Mouse (Mus musculus) activated CD4-positive, CD25-positive, alpha-beta regulatory T cell, adult 9 weeks (primary cell): Measurements from ENCODE around the gene Hoxb3. TPM values are rescaled to one million over a fixed set of nuclear protein-coding genes. Genes with fewer than 3 reads are reported as not detected.

Experiments used
- polyA plus RNA-seq: library from polyadenylated mRNA; unstranded; fragments of 100-300 nt; shearing (Covaris generic); gene quantifications from one replicate; pipeline ENCODE4 v1.2.1, GENCODE M21; 2017

Hoxb3 gene
- not detected for polyA plus RNA-seq

GRCm38 (mm10) chr11:96323154-96323553, at the start of gene Hoxb3:
Gene Hoxb3, plus strand, starts transcription at chr11:96323326.

DNA sequence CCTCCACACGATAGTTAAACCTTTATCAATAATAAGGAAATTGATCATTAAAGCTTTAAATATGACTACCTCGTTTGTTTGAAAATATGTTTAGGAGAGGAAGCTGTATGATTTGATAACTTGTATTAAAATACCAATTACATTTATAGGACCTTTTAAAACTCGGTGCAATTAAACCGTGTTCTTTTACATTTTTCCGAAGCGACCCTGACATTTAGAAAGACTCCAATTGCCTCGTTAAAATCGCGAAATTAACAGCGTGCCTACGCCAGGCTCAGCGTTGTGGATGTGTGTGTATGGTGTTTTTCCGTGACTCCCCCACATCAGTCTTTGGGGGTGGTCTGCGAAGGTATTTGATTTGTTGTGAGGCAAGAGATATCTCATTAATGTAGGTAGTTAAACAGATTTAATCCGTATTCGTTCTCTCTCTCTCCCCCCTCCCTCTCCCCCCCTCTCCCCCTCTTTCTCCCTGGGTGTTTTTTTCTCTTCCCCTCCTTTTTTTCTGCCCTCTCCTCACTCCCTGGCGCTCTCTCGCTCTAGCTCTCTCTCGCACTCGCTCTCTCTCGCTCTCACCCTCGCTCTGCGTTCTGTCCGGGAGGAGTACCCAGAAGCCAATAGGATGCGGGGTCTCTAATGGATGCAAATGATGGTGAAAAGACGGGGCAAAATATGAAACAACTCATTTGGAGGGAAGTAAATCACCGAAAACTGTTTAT, 41.1 kb upstream of the Hoxb3 start, which contains the start of gene Hoxb8:
Gene Hoxb8 (plus strand): TSS at position 51 of the 716 bp plus-strand sequence.

GRCm38 (mm10) chr11:96285771-96286738, 37.1 kb upstream of the Hoxb3 start, which contains the start of gene Hoxb7:
Gene Hoxb7, plus strand, starts transcription at chr11:96286623.

GRCm38 (mm10) chr11:96291681-96292564, 31.2 kb upstream of the Hoxb3 start, which contains the start of gene Hoxb6:
Gene Hoxb6, plus strand, starts transcription at chr11:96292476.

DNA sequence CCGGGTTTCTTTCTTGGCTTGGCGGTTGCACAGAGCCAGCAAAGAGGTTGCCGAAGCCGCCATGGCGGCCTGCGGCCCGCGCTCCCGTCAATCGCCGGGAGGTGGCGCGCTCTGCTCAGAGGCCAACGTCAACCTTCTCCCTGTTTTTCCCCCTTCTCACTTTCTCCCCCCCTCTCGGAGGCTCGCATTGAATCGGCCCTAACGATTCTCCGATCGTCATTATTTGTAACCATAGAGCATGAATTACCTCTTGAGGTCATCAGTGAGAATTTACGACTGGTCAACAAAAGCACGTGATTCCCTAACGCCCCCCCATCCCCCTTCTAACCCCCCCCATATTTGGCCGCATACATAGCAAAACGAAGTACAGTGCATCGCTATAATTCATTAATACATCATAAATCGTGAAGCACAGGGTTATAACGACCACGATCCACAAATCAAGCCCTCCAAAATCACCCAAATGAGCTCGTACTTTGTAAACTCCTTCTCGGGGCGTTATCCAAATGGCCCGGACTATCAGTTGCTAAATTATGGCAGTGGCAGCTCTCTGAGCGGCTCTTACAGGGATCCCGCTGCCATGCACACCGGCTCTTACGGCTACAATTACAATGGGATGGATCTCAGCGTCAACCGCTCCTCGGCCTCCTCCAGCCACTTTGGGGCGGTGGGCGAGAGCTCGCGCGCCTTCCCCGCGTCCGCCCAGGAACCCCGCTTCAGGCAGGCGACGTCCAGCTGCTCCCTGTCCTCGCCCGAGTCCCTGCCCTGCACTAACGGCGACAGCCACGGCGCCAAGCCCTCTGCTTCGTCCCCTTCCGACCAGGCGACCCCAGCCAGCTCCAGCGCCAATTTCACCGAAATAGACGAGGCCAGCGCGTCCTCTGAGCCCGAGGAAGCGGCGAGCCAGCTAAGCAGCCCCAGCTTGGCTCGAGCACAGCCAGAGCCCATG, 19.7 kb upstream of the Hoxb3 start, which contains the start of gene Hoxb5:
Gene Hoxb5 (plus strand): TSS at position 186 of the 949 bp plus-strand sequence.

GRCm38 (mm10) chr11:96317608-96318367, 5.3 kb upstream of the Hoxb3 start, which contains the start of gene Hoxb4:
Gene Hoxb4, plus strand, starts transcription at chr11:96318267.

GRCm38 (mm10) chr11:96350341-96350624, 27.2 kb downstream of the Hoxb3 start, which contains the start of gene Hoxb2:
Gene Hoxb2, plus strand, starts transcription at chr11:96350525.

DNA sequence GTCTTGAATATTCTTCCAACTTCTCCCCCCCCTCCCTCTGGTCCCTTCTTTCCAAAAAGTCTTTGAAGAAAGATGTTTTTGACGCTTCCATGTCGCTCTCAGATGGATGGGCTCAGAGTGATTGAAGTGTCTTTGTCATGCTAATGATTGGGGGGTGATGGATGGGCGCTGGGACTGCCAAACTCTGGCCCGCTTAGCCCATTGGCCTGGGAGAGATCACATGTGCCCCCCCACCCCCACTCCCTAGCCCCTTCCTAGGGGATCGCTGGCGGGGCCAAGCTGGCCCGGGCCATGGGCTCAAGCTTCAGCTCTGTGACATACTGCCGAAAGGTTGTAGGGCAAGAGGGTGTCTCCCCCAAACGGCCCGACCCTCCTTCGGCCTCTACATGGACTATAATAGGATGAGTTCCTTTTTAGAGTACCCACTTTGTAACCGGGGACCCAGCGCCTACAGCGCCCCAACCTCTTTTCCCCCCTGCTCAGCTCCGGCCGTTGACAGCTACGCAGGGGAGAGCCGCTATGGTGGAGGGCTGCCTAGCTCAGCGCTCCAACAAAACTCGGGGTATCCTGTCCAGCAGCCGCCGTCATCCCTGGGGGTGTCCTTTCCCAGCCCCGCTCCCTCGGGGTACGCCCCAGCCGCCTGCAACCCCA, 42.4 kb downstream of the Hoxb3 start, which contains the start of gene Hoxb1:
Gene Hoxb1 (plus strand): TSS at position 312 of the 651 bp plus-strand sequence.

Other genes with a start within 250 kb of the Hoxb3 start
- gene Atp5g1, start 247.7 kb upstream of the Hoxb3 start, polyA plus RNA-seq, result 339 TPM
- not detected for gene Calcoco2, start 211.4 kb upstream of the Hoxb3 start, polyA plus RNA-seq
- gene Ttll6, start 189.5 kb upstream of the Hoxb3 start, polyA plus RNA-seq, result not detected
- gene Hoxb13, start 129.0 kb upstream of the Hoxb3 start, polyA plus RNA-seq, result not detected
- not detected for gene Hoxb9, start 51.9 kb upstream of the Hoxb3 start, polyA plus RNA-seq
- gene Hoxb8, start 41.4 kb upstream of the Hoxb3 start, polyA plus RNA-seq, result not detected
- not detected for gene Hoxb7, start 36.7 kb upstream of the Hoxb3 start, polyA plus RNA-seq
- gene Hoxb6, start 30.9 kb upstream of the Hoxb3 start, polyA plus RNA-seq, result not detected
- gene Hoxb5, start 20.0 kb upstream of the Hoxb3 start, polyA plus RNA-seq, result not detected
- 0.17 TPM for gene Hoxb4, start 5.1 kb upstream of the Hoxb3 start, polyA plus RNA-seq
- not detected for gene Hoxb2, start 27.2 kb downstream of the Hoxb3 start, polyA plus RNA-seq
- not detected for gene Hoxb1, start 42.4 kb downstream of the Hoxb3 start, polyA plus RNA-seq
- 752 TPM for gene Skap1, start 141.3 kb downstream of the Hoxb3 start, polyA plus RNA-seq